Mouse (Mus musculus): ENCODE data around the gene Adprhl2. TPM values are rescaled to one million over a fixed set of nuclear protein-coding genes. Genes with fewer than 3 reads are reported as not detected.
A peak's percentile ranks its signal among the peaks of the same experiment; 100 is the strongest.

Gene Adprhl2
- polyA plus RNA-seq, 1 experiment from 2014 or later, result 86.1 TPM

DNA sequence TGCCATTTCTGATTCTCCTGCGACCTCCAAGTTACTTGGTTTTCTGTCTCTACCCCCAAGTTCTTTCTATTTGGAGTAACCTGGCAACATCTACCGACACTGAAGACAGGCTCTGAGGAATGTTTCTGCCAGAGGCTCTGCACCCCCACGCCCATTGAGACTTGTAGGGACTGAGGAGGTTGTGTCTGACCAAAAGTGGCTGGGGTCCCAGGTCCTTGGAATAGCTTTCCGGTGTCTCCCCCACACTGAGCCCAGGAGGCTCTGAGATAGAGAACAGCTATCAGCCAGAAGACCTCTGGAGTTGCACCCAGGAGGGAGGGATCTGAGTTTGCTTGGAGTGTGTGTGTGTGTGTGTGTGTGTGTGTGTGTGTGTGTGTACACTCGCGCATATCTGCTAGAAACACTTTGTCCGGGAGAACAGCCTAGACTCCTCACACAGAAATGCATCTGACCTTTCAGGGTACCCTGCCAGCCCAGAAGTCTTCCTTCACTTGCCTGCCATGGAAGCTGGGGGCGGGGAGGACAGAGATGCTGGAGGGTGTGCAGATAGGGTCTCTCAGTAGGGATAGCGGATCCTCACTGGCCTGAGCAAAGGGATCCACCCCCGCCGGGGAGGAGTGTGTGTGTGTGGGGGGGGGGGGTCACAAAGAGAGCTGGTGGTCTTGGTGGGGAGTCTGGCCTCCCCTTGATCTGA lies 34.1 kb downstream of the Adprhl2 start:
- ATAC-seq (ENCODE audit: low FRiP score, low read depth), result no peak
- Histone ChIP-seq H3K9ac (no peak overlapping the region), H3K4me1 (replicated peaks) (peaks cover 18% of the 10 kb centered on the region), H3K27me3 (peaks cover 51% of the 10 kb centered on the region), H3K27ac (replicated peaks) (no peak overlapping the region), H3K9me3 (no peaks in the 10 kb centered on the region), H3K4me3 (no peak overlapping the region), H3K4me2 (peak overlapping the region; percentile 19; the same call in 1 of the 2 replicates), H3K36me3 (no peaks in the 10 kb centered on the region)
- 31% methylated on average over 10 of the region's 11 CpGs for WGBS

DNA sequence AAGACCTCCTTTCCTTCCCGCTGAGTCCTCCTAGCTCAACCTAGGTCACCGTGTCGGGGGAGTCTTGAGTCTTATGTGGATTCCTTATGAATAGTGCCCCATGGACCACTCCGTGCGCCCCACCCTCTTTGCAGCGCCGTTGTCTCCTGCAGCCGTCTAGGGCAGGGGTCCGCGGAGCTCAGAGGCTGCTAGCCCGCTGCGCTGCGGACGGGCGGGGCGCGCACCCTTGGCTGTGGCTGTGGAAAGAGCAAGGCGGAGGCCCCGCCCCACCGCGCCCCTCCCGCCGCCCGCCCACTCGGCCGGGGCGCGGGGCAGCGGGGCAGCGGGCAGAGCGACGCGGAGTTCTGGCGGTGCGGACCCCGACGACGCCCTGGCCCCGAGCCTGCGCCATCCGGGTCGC lies 35.0 kb downstream of the Adprhl2 start, which contains the start of gene Col8a2:
Gene Col8a2 (plus strand): TSS at position 302 of the 400 bp plus-strand sequence.
- peaks cover 51% of the 10 kb centered on the region for H3K27me3 ChIP-seq
- no peak within 1 kb of the TSS for H3K9ac ChIP-seq
- ATAC-seq (ENCODE audit: low FRiP score, low read depth), result no peak
- WGBS, result 2% methylated on average over 30 of the region's 42 CpGs
- no peaks in the 10 kb centered on the region for H3K36me3 ChIP-seq
- no peak within 1 kb of the TSS; the same call in 1 of the 2 replicates for H3K27ac ChIP-seq (replicated peaks)
- no peaks in the 10 kb centered on the region for H3K9me3 ChIP-seq
- peak within 1 kb of the TSS; percentile 30 for H3K4me3 ChIP-seq
- H3K4me1 ChIP-seq (replicated peaks), result peaks cover 18% of the 10 kb centered on the region
- H3K4me2 ChIP-seq, result peak within 1 kb of the TSS; percentile 48

DNA sequence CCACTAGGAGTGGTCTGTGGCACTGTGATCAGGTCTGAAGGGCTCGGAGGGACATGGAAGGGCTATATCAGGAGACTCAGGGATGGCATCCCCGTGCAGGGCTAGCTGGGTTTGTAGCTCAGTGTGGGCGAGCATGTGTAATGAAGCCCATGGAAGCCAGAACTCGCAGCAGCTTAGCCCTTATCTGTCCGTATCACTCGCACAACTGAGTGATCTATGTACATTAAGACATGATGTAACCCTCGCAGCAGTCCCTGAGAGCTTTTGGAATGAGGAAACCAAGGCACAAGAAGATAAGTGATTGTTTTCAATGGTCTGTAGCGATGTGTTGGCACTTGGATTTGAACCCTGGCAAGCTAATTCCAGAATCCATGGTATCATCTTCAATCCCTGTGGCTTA lies 37.9 kb downstream of the Adprhl2 start:
- Histone ChIP-seq H3K36me3 (no peaks in the 10 kb centered on the region), H3K9me3 (no peaks in the 10 kb centered on the region), H3K4me2 (no peak overlapping the region), H3K4me3 (no peak overlapping the region), H3K9ac (no peak overlapping the region), H3K27ac (replicated peaks) (no peak overlapping the region), H3K27me3 (peaks cover 38% of the 10 kb centered on the region), H3K4me1 (replicated peaks) (peaks cover 18% of the 10 kb centered on the region)
- no peak for ATAC-seq (ENCODE audit: low FRiP score, low read depth)
- WGBS, result 88% methylated on average over 8 of the region's 8 CpGs

DNA sequence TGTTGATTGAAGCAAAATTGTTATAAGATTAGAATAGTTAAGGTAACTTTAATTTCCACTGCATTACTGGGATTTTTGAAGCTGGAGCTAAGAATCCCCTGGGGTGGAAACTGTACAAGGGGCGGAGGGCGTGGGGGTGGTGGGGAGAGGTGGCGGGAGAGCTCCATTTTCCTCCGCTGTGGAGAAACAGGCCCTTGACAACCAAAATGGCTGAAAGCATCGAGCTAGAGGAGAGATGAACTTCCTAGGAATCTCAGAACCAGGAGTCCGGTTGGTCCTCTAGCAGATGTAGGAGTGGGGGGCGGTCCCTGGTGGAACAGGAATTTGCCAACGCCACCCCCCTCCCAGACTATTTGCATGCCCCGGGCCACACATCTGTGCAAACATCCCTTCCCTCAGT lies 39.8 kb downstream of the Adprhl2 start:
- H3K4me2 ChIP-seq, result no peak overlapping the region
- H3K36me3 ChIP-seq, result no peaks in the 10 kb centered on the region
- ATAC-seq (ENCODE audit: low FRiP score, low read depth), result no peak
- WGBS, result 72% methylated on average over 9 of the region's 9 CpGs
- no peak overlapping the region for H3K4me3 ChIP-seq
- H3K27ac ChIP-seq (replicated peaks), result no peak overlapping the region
- H3K27me3 ChIP-seq, result peaks cover 20% of the 10 kb centered on the region
- H3K4me1 ChIP-seq (replicated peaks), result peaks cover 8% of the 10 kb centered on the region
- no peak overlapping the region for H3K9ac ChIP-seq
- no peaks in the 10 kb centered on the region for H3K9me3 ChIP-seq

DNA sequence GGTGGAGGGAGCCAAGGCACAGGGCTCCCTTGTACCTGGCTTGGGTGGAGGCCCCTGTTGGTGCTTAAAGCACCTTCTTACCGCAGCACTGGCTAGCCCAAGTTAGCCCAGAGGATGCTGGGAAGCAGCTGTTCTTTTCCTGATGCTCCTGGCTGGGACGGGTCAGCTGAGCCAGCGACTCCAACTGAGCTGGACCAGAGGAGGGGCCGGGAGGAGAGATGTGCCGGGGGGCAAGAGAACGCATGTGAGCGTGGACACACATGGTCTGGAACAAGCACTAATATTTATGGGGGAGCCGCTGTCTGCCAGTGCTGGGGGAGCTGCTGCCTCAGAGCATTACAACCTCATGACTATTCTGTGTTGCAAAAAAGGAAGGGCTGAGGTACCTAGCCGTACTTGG lies 42.5 kb downstream of the Adprhl2 start:
- H3K36me3 ChIP-seq, result peaks cover 13% of the 10 kb centered on the region
- H3K4me1 ChIP-seq (replicated peaks), result 0 out of 2 replicates have a peak, but pooled peaks cover 4% of the 10 kb centered on the region
- no peak overlapping the region for H3K4me2 ChIP-seq
- ATAC-seq (ENCODE audit: low FRiP score, low read depth), result 0 out of 2 replicates have a peak, but pooled peaks have one; percentile 4
- H3K9ac ChIP-seq, result no peak overlapping the region
- 64% methylated on average over 9 of the region's 9 CpGs for WGBS
- no peak overlapping the region for H3K4me3 ChIP-seq
- peaks cover under 1% of the 10 kb centered on the region; the same call in 1 of the 2 replicates for H3K27me3 ChIP-seq
- no peaks in the 10 kb centered on the region for H3K9me3 ChIP-seq
- H3K27ac ChIP-seq (replicated peaks), result 0 out of 2 replicates have a peak overlapping the region, but pooled peaks have one; percentile 20

DNA sequence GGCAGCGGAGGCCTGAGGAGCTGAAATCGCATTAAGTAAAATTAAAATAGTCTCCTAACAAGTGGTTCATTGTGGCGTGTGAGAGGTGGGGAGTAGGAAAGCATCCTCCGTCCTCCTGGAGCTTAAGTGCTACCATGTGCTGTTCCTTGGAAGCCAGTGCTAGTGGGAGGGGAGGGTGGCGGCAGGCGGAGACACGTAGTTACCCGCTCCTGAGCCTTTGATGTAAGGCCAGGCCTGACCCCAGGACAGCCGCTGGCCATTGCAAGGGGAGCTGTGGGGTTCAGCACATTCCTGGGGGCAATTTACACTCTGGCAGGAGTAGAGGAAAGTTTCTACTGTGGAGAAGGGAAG lies 43.0 kb downstream of the Adprhl2 start:
- H3K9ac ChIP-seq, result no peak overlapping the region
- 46% methylated on average over 9 of the region's 9 CpGs for WGBS
- ATAC-seq (ENCODE audit: low FRiP score, low read depth), result peak; percentile 39
- H3K27me3 ChIP-seq, result no peaks in the 10 kb centered on the region
- no peak overlapping the region for H3K4me2 ChIP-seq
- H3K36me3 ChIP-seq, result peaks cover 17% of the 10 kb centered on the region
- H3K4me3 ChIP-seq, result no peak overlapping the region
- H3K9me3 ChIP-seq, result no peaks in the 10 kb centered on the region
- H3K4me1 ChIP-seq (replicated peaks), result 0 out of 2 replicates have a peak, but pooled peaks cover 4% of the 10 kb centered on the region
- H3K27ac ChIP-seq (replicated peaks), result 0 out of 2 replicates have a peak overlapping the region, but pooled peaks have one; percentile 20

DNA sequence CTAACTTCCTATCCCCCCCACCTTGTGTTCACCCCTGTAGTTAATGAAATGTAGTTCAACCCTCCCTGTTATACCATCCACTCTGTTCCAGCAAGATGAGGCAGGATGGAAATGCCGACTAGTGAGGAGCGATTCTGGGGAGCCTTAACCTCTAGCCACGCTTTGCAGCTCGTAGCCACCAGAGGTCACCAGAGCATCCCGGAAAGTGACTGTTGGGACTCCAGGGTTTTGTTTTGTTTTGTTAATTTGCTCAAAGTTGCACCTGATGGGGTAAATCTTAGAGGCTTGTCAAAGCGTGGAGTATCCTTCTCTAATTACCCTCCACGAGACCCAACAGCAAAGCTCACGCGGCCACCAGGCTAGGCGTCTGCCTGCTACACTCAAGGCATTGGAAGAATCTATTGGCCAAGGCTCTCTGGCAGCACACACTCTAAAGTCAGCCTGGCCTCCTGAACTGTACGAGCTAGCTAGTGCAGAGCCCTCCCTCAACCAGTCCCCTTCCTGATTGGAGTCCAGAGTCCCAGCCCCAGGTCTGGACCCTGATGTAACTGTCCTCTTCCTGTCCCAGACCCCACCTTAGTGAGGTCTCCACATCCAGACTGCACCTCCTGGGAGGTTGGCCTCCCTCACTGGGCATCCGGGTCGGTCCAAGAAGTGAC lies 43.5 kb downstream of the Adprhl2 start:
- Histone ChIP-seq H3K4me3 (no peak overlapping the region), H3K4me1 (replicated peaks) (0 out of 2 replicates have a peak, but pooled peaks cover 4% of the 10 kb centered on the region), H3K27me3 (no peaks in the 10 kb centered on the region), H3K4me2 (no peak overlapping the region), H3K27ac (replicated peaks) (0 out of 2 replicates have a peak overlapping the region, but pooled peaks have one; percentile 57), H3K9ac (no peak overlapping the region), H3K9me3 (no peaks in the 10 kb centered on the region), H3K36me3 (peaks cover 22% of the 10 kb centered on the region)
- ATAC-seq (ENCODE audit: low FRiP score, low read depth), result peak; percentile 46; the same call in 1 of the 2 replicates
- 8% methylated on average over 13 of the region's 13 CpGs for WGBS

DNA sequence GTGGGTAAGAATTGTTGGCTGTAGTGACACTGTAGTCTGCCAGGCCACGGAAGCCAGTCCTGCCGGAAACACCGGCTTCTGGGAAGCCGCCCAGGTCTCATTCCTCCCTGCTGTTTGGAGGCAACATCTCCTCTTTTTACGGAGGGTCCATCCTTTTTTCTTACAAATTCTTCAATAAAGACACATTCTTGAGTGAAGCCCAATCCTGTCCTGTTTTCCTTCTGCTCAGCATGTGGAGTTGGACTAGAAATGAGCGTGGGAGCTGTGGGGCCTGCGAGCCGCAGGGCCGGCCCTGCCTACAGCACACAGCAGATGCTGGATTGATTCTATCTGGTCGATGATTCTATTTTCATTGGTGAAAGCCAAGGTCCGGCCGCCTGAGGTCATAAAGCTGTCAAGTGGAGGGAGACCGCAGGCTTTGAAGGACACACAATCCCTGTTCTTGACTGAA lies 45.8 kb downstream of the Adprhl2 start:
- no peak overlapping the region for H3K9ac ChIP-seq
- no peaks in the 10 kb centered on the region for H3K27me3 ChIP-seq
- no peak overlapping the region for H3K4me2 ChIP-seq
- H3K4me1 ChIP-seq (replicated peaks), result 0 out of 2 replicates have a peak, but pooled peaks cover 4% of the 10 kb centered on the region
- no peak overlapping the region for H3K27ac ChIP-seq (replicated peaks)
- WGBS, result 75% methylated on average over 13 of the region's 13 CpGs
- peaks cover 30% of the 10 kb centered on the region for H3K36me3 ChIP-seq
- no peak overlapping the region for H3K4me3 ChIP-seq
- no peak for ATAC-seq (ENCODE audit: low FRiP score, low read depth)
- H3K9me3 ChIP-seq, result no peaks in the 10 kb centered on the region

DNA sequence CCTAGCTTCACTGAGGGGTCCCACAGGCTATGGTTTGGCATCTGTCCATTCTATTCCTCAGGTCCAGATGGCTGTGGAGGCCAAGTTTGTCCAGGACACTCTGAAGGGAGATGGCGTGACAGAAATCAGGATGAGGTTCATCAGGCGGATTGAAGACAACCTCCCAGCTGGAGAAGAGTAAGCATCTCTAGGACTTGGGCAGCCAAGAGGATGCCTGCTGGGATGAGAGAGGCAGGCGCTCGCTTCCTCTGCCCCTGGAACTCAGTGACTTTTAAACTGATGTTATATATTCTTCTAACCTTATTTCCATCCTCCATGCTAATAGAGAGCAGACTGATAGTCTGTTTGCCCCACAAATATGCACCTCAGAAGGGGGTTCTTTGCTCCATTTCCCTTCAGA lies 46.4 kb downstream of the Adprhl2 start:
- Histone ChIP-seq H3K9me3 (no peaks in the 10 kb centered on the region), H3K9ac (no peak overlapping the region), H3K36me3 (peaks cover 30% of the 10 kb centered on the region), H3K4me3 (no peak overlapping the region), H3K4me1 (replicated peaks) (0 out of 2 replicates have a peak, but pooled peaks cover 4% of the 10 kb centered on the region), H3K27ac (replicated peaks) (no peak overlapping the region), H3K4me2 (no peak overlapping the region), H3K27me3 (no peaks in the 10 kb centered on the region)
- WGBS, result 86% methylated on average over 4 of the region's 4 CpGs
- no peak for ATAC-seq (ENCODE audit: low FRiP score, low read depth)

DNA sequence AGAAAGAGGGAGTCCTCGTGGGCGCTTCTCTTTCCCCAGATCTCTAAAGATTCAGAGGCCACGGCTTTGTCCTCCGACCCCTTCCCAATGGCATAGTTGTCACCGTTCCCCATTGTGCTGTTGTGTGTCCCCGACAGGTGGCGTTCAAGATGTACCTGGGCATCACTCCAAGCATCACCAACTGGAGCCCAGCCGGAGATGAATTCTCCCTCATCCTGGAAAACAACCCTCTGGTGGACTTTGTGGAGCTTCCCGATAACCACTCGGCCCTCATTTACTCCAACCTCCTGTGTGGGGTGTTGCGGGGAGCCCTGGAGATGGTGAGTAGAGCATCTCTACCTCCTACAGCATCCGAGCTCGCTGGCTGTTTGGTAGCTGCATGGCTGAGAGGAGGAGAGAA lies 47.8 kb downstream of the Adprhl2 start:
- 0 out of 2 replicates have a peak, but pooled peaks cover 4% of the 10 kb centered on the region for H3K4me1 ChIP-seq (replicated peaks)
- no peaks in the 10 kb centered on the region for H3K27me3 ChIP-seq
- no peak overlapping the region for H3K9ac ChIP-seq
- no peak overlapping the region for H3K4me2 ChIP-seq
- H3K9me3 ChIP-seq, result no peaks in the 10 kb centered on the region
- 77% methylated on average over 13 of the region's 13 CpGs for WGBS
- ATAC-seq (ENCODE audit: low FRiP score, low read depth), result no peak
- H3K4me3 ChIP-seq, result no peak overlapping the region
- peaks cover 30% of the 10 kb centered on the region for H3K36me3 ChIP-seq
- no peak overlapping the region for H3K27ac ChIP-seq (replicated peaks)

DNA sequence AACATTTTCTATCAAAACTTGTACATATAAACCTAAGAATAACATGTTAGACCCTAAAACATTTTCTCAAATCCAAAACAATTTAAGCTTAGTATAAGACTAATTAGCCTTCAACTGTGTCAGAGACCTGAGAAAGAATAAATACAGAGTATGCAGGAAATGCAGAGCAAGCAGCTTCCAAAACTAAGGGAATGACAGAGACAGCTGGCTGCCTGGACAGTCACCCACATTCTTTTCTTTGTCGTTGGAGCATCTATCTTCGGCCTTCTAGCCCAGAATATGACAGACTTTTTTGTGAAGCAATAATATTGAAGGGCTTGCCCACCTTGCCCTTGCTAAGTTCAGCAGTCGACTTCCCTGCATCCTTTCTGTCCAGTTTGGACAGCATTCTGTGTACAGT lies 52.2 kb downstream of the Adprhl2 start:
- Histone ChIP-seq H3K4me3 (no peak overlapping the region), H3K4me2 (no peak overlapping the region), H3K9ac (no peak overlapping the region), H3K9me3 (no peaks in the 10 kb centered on the region), H3K27me3 (no peaks in the 10 kb centered on the region), H3K27ac (replicated peaks) (no peak overlapping the region), H3K36me3 (peaks cover 21% of the 10 kb centered on the region), H3K4me1 (replicated peaks) (peaks cover 7% of the 10 kb centered on the region)
- no peak for ATAC-seq (ENCODE audit: low FRiP score, low read depth)
- 86% methylated on average over 3 of the region's 3 CpGs for WGBS

All from hindbrain, embryonic 15.5 days (tissue).